8 mouse cellular contexts compared by ENCODE assay signal in the genomic region with DNA sequence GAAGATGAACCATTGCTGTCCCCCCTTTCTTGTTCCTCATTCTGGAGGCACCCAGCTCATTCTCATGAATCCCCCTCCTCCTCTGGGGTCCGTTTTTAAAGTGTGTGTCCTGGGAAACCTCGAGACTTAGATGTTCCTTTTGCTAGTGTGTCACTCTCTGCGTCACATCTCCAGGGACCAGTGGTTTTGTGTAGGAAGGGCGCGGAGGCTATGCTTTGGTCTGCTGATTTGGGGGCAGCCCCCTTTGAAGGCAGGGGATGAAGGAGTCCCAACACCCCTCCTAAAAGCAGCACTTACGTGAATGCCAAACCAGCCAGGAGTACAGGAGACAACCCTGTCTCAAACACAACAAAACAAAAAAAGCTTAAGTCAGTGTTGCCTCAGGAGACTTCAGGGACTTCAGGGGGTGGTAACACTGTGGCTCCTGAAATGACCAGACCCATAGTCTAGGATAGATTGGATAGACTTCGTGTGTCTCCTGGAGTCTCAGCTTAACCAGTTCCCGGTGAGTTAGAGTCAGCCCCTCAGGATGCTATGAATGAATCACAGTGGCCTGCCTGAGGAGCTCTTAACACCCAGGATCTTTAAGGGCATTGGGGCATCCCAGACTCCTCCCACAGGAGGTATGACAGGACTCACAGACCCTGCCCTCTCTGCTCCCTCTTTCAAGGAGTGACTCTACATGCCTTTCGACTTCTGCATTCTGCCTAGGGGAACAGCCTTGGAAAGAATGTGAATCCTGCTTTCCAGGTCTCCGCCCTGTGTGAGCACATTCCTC. TPM values are rescaled to one million over a fixed set of nuclear protein-coding genes. Genes with fewer than 3 reads are reported as not detected.
DNase-seq lines count a peak whose midpoint lies in the region; ATAC-seq and TF ChIP-seq lines count a peak whose summit lies in the region.

No protein-coding gene starts in this region.

- no peaks in the 10 kb centered on the region for H3K27me3 ChIP-seq in MEL (ENCODE audit: control insufficient read depth in 1 of 2, insufficient read depth in 2 of 2, low read length in 2 of 2)
- no peaks in the 10 kb centered on the region for H3K27me3 ChIP-seq in forebrain, postnatal 0 days (ENCODE audit: insufficient read depth, low read length)
- H3K27me3 ChIP-seq in hindbrain, embryonic 16.5 days (replicated peaks; ENCODE audit: control insufficient read depth, insufficient read depth, low read length): no peaks in the 10 kb centered on the region
- no peaks in the 10 kb centered on the region for H3K27me3 ChIP-seq in liver, embryonic 15.5 days
- no peaks in the 10 kb centered on the region for H3K27me3 ChIP-seq in neural tube, embryonic 11.5 days (ENCODE audit: control insufficient read depth, insufficient read depth, low read length)

- no peak for TF ChIP-seq POLR2A in MEL (IDR thresholded peaks at IDR 0.05; ENCODE audit: control insufficient read depth in 1 of 2, insufficient read depth in 1 of 2, low read depth in 1 of 2, low read length in 2 of 2, poor library complexity in 1 of 2)

- no peaks in the 10 kb centered on the region for H3K9me3 ChIP-seq in MEL (replicated peaks; ENCODE audit: insufficient read depth, low read length)
- no peaks in the 10 kb centered on the region for H3K9me3 ChIP-seq in forebrain, postnatal 0 days (ENCODE audit: low read length)
- no peaks in the 10 kb centered on the region for H3K9me3 ChIP-seq in hindbrain, embryonic 16.5 days (ENCODE audit: control insufficient read depth, low read length)
- H3K9me3 ChIP-seq in liver, embryonic 15.5 days (replicated peaks): no peaks in the 10 kb centered on the region
- no peaks in the 10 kb centered on the region for H3K9me3 ChIP-seq in neural tube, embryonic 11.5 days (ENCODE audit: control insufficient read depth, low read length)

- H3K79me2 ChIP-seq in MEL (ENCODE audit: control insufficient read depth, insufficient read depth, low read length, poor library complexity): peaks cover 44% of the 10 kb centered on the region

- TF ChIP-seq EP300 in MEL (IDR thresholded peaks at IDR 0.05; ENCODE audit: low read depth in 1 of 2, low read length in 2 of 2): no peak

- peak overlapping the region; percentile 86 to 97 for H3K4me3 ChIP-seq in MEL (ENCODE audit: control insufficient read depth in 1 of 2, insufficient read depth in 1 of 2, low read depth in 2 of 2, low read length in 2 of 2)
- H3K4me3 ChIP-seq in brown adipose tissue, adult 24 weeks (ENCODE audit: insufficient read depth, low read depth, low read length): peak overlapping the region; percentile 96
- H3K4me3 ChIP-seq in forebrain, postnatal 0 days (ENCODE audit: low read depth, low read length): peak overlapping the region; percentile 85
- H3K4me3 ChIP-seq in hindbrain, embryonic 16.5 days (ENCODE audit: low read length): peak overlapping the region; percentile 85
- peak overlapping the region; percentile 89 for H3K4me3 ChIP-seq in liver, embryonic 15.5 days (replicated peaks)
- peak overlapping the region; percentile 82 for H3K4me3 ChIP-seq in neural tube, embryonic 11.5 days (ENCODE audit: low read depth, low read length)

- no peak for TF ChIP-seq RAD21 in MEL (IDR thresholded peaks at IDR 0.05; ENCODE audit: low read depth, low read length)

- H3K36me3 ChIP-seq in MEL (ENCODE audit: control insufficient read depth in 1 of 2, insufficient read depth in 2 of 2, low read length in 2 of 2): peaks cover 9 to 27% of the 10 kb centered on the region in 2 experiments
- H3K36me3 ChIP-seq in forebrain, postnatal 0 days (ENCODE audit: insufficient read depth): peaks cover 23% of the 10 kb centered on the region
- peaks cover 12% of the 10 kb centered on the region for H3K36me3 ChIP-seq in hindbrain, embryonic 16.5 days (ENCODE audit: control insufficient read depth, insufficient read depth, low read length)
- peaks cover 39% of the 10 kb centered on the region for H3K36me3 ChIP-seq in liver, embryonic 15.5 days (replicated peaks)
- H3K36me3 ChIP-seq in neural tube, embryonic 11.5 days (ENCODE audit: control insufficient read depth, insufficient read depth, low read length): peaks cover 6% of the 10 kb centered on the region; the same call in 1 of the 2 replicates

- peak; percentile 86 for DNase-seq in MEL (ENCODE audit: low read depth, low spot score)
- DNase-seq in forebrain, postnatal 0 days: no peak
- peak; percentile 44 for DNase-seq in neural tube, embryonic 11.5 days (ENCODE audit: low spot score)
- peak; percentile 90 for DNase-seq in yolk sac, embryonic 10.5 days (ENCODE audit: low spot score)
- no peak for DNase-seq in frontal cortex, postnatal 36 days (ENCODE audit: low spot score in 2 of 2)

- 4% methylated on average over 10 of the region's 10 CpGs for WGBS in forebrain, postnatal 0 days
- 7% methylated on average over 10 of the region's 10 CpGs for WGBS in hindbrain, embryonic 16.5 days
- WGBS in liver, embryonic 15.5 days (ENCODE audit: insufficient replicate concordance): 9% methylated on average over 10 of the region's 10 CpGs
- WGBS in neural tube, embryonic 11.5 days: 5% methylated on average over 10 of the region's 10 CpGs

- H3K27ac ChIP-seq in MEL (ENCODE audit: control insufficient read depth, low read depth, low read length): peak overlapping the region; percentile 61
- peak overlapping the region; percentile 94 for H3K27ac ChIP-seq in brown adipose tissue, adult 24 weeks (replicated peaks; ENCODE audit: low read depth, low read length)
- H3K27ac ChIP-seq in forebrain, postnatal 0 days (ENCODE audit: low read depth, low read length): no peak overlapping the region
- no peak overlapping the region for H3K27ac ChIP-seq in hindbrain, embryonic 16.5 days (ENCODE audit: low read depth, low read length)
- H3K27ac ChIP-seq in liver, embryonic 15.5 days (replicated peaks): peak overlapping the region; percentile 94
- H3K27ac ChIP-seq in neural tube, embryonic 11.5 days (ENCODE audit: low read depth, low read length): no peak overlapping the region; the same call in 1 of the 2 replicates

- H3K4me1 ChIP-seq in MEL (ENCODE audit: control insufficient read depth in 1 of 2, insufficient read depth in 2 of 2, low read length in 2 of 2): peaks cover 12 to 34% of the 10 kb centered on the region in 2 experiments
- H3K4me1 ChIP-seq in brown adipose tissue, adult 24 weeks (ENCODE audit: control insufficient read depth, insufficient read depth, insufficient read length, low read length): peaks cover 22% of the 10 kb centered on the region; the same call in 1 of the 2 replicates
- peaks cover 28% of the 10 kb centered on the region for H3K4me1 ChIP-seq in forebrain, postnatal 0 days (ENCODE audit: insufficient read depth)
- peaks cover 31% of the 10 kb centered on the region for H3K4me1 ChIP-seq in hindbrain, embryonic 16.5 days (ENCODE audit: control insufficient read depth, insufficient read depth, low read depth, low read length)
- H3K4me1 ChIP-seq in liver, embryonic 15.5 days (replicated peaks): peaks cover 91% of the 10 kb centered on the region
- peaks cover 29% of the 10 kb centered on the region for H3K4me1 ChIP-seq in neural tube, embryonic 11.5 days (ENCODE audit: control insufficient read depth, insufficient read depth, low read length)

- peak overlapping the region; percentile 96 for H3K4me2 ChIP-seq in forebrain, postnatal 0 days (ENCODE audit: low read depth)
- H3K4me2 ChIP-seq in hindbrain, embryonic 16.5 days (ENCODE audit: low read length): peak overlapping the region; percentile 99
- H3K4me2 ChIP-seq in liver, embryonic 15.5 days: peak overlapping the region; percentile 99
- peak overlapping the region; percentile 97 for H3K4me2 ChIP-seq in neural tube, embryonic 11.5 days (ENCODE audit: low read depth)

- H3K9ac ChIP-seq in MEL (ENCODE audit: control insufficient read depth, low read depth, low read length, poor library complexity, severe bottlenecking): peak overlapping the region; percentile 94
- H3K9ac ChIP-seq in forebrain, postnatal 0 days: peak overlapping the region; percentile 77
- peak overlapping the region; percentile 77 for H3K9ac ChIP-seq in hindbrain, embryonic 16.5 days (ENCODE audit: low read depth, low read length)
- H3K9ac ChIP-seq in liver, embryonic 15.5 days: peak overlapping the region; percentile 90
- peak overlapping the region; percentile 86 for H3K9ac ChIP-seq in neural tube, embryonic 11.5 days (ENCODE audit: low read length)

- ATAC-seq in forebrain, postnatal 0 days: no peak
- ATAC-seq in hindbrain, embryonic 16.5 days: no peak
- peak; percentile 13 for ATAC-seq in liver, embryonic 15.5 days (ENCODE audit: insufficient read depth)
- ATAC-seq in neural tube, embryonic 11.5 days (ENCODE audit: insufficient read depth, low FRiP score, low TSS enrichment): no peak

- no peak for TF ChIP-seq CTCF in MEL (IDR thresholded peaks at IDR 0.05 in 2 of 3, conservative IDR thresholded peaks at IDR 0.05 in 1 of 3; ENCODE audit: control insufficient read depth in 1 of 3, insufficient read depth in 1 of 3, low read depth in 2 of 3, low read length in 3 of 3, poor library complexity in 1 of 3, severe bottlenecking in 1 of 3)
- TF ChIP-seq CTCF in forebrain, postnatal 0 days (IDR thresholded peaks at IDR 0.05; ENCODE audit: low read depth): no peak

RNA-seq across cellular contexts. Expression of gene Ehd1, which starts 1.3 kb away (rescaled TPM):
- total RNA-seq in MEL (2012; rRNA removed): 57.8 and 65.9 TPM in 2 replicates
- polyA plus RNA-seq in MEL (2012; ENCODE audit: insufficient read depth in 1 of 2, insufficient read length in 2 of 2, low read depth in 1 of 2, low replicate concordance in 2 of 2, missing spikeins in 1 of 2): 100 to 1,000 TPM in 1 of 2 experiments, not detected in 1; 105 TPM
- polyA plus RNA-seq in brown adipose tissue, adult 24 weeks (2012; ENCODE audit: insufficient read depth, insufficient read length, missing spikeins): 39.6 and 42.8 TPM in 2 replicates
- 91.9 and 120 TPM in 2 replicates for total RNA-seq in forebrain, postnatal 0 days (2014; rRNA removed)
- polyA plus RNA-seq in forebrain, postnatal 0 days (2015; fragmentation: Nextera tagmentation; extraction: Ambion mirVana): 69.9 and 75.4 TPM in 2 replicates
- 105 and 113 TPM in 2 replicates for polyA plus RNA-seq in hindbrain, embryonic 16.5 days (2015; fragmentation: Nextera tagmentation; extraction: Ambion mirVana)
- polyA plus RNA-seq in liver, embryonic 15.5 days (2015; fragmentation: Nextera tagmentation; extraction: Ambion mirVana): 64.0 and 69.3 TPM in 2 replicates
- polyA plus RNA-seq in neural tube, embryonic 11.5 days (2014; fragmentation: Nextera tagmentation; extraction: Ambion mirVana): 71.9 and 82.2 TPM in 2 replicates

RNA-seq across cellular contexts. Expression of gene Cdc42bpg, which starts 28.4 kb away (rescaled TPM):
- 2.0 and 2.6 TPM in 2 replicates for total RNA-seq in MEL (2012; rRNA removed)
- polyA plus RNA-seq in MEL (2012; ENCODE audit: insufficient read depth in 1 of 2, insufficient read length in 2 of 2, low read depth in 1 of 2, low replicate concordance in 2 of 2, missing spikeins in 1 of 2): 1 to 10 TPM in 1 of 2 experiments, not detected in 1; 4.5 TPM
- polyA plus RNA-seq in brown adipose tissue, adult 24 weeks (2012; ENCODE audit: insufficient read depth, insufficient read length, missing spikeins): 2.5 and 2.8 TPM in 2 replicates
- total RNA-seq in forebrain, postnatal 0 days (2014; rRNA removed): 3.1 and 4.7 TPM in 2 replicates
- polyA plus RNA-seq in forebrain, postnatal 0 days (2015; fragmentation: Nextera tagmentation; extraction: Ambion mirVana): 0.11 and 0.23 TPM in 2 replicates
- 0.26 and 0.31 TPM in 2 replicates for polyA plus RNA-seq in hindbrain, embryonic 16.5 days (2015; fragmentation: Nextera tagmentation; extraction: Ambion mirVana)
- polyA plus RNA-seq in liver, embryonic 15.5 days (2015; fragmentation: Nextera tagmentation; extraction: Ambion mirVana): 0.21 and 0.38 TPM in 2 replicates
- polyA plus RNA-seq in neural tube, embryonic 11.5 days (2014; fragmentation: Nextera tagmentation; extraction: Ambion mirVana): 0.42 and 0.58 TPM in 2 replicates

RNA-seq across cellular contexts. Expression of gene Atg2a, which starts 36.4 kb away (rescaled TPM):
- 7.9 and 10.6 TPM in 2 replicates for total RNA-seq in MEL (2012; rRNA removed)
- polyA plus RNA-seq in MEL (2012; ENCODE audit: insufficient read depth in 1 of 2, insufficient read length in 2 of 2, low read depth in 1 of 2, low replicate concordance in 2 of 2, missing spikeins in 1 of 2): 10 to 100 TPM in 1 of 2 experiments, not detected in 1; 21.7 TPM
- 9.6 and 9.9 TPM in 2 replicates for polyA plus RNA-seq in brown adipose tissue, adult 24 weeks (2012; ENCODE audit: insufficient read depth, insufficient read length, missing spikeins)
- 21.0 and 26.7 TPM in 2 replicates for total RNA-seq in forebrain, postnatal 0 days (2014; rRNA removed)
- polyA plus RNA-seq in forebrain, postnatal 0 days (2015; fragmentation: Nextera tagmentation; extraction: Ambion mirVana): 5.9 and 7.6 TPM in 2 replicates
- 11.7 and 16.7 TPM in 2 replicates for polyA plus RNA-seq in hindbrain, embryonic 16.5 days (2015; fragmentation: Nextera tagmentation; extraction: Ambion mirVana)
- polyA plus RNA-seq in liver, embryonic 15.5 days (2015; fragmentation: Nextera tagmentation; extraction: Ambion mirVana): 4.7 and 5.8 TPM in 2 replicates
- 13.3 and 13.8 TPM in 2 replicates for polyA plus RNA-seq in neural tube, embryonic 11.5 days (2014; fragmentation: Nextera tagmentation; extraction: Ambion mirVana)

RNA-seq across cellular contexts. Expression of gene Ppp2r5b, which starts 42.2 kb away (rescaled TPM):
- 10.4 and 14.7 TPM in 2 replicates for total RNA-seq in MEL (2012; rRNA removed)
- polyA plus RNA-seq in MEL (2012; ENCODE audit: insufficient read depth in 1 of 2, insufficient read length in 2 of 2, low read depth in 1 of 2, low replicate concordance in 2 of 2, missing spikeins in 1 of 2): 10 to 100 TPM in 1 of 2 experiments, not detected in 1; 15.6 TPM
- 33.0 and 41.3 TPM in 2 replicates for polyA plus RNA-seq in brown adipose tissue, adult 24 weeks (2012; ENCODE audit: insufficient read depth, insufficient read length, missing spikeins)
- 196 and 203 TPM in 2 replicates for total RNA-seq in forebrain, postnatal 0 days (2014; rRNA removed)
- 144 and 159 TPM in 2 replicates for polyA plus RNA-seq in forebrain, postnatal 0 days (2015; fragmentation: Nextera tagmentation; extraction: Ambion mirVana)
- polyA plus RNA-seq in hindbrain, embryonic 16.5 days (2015; fragmentation: Nextera tagmentation; extraction: Ambion mirVana): 161 and 167 TPM in 2 replicates
- polyA plus RNA-seq in liver, embryonic 15.5 days (2015; fragmentation: Nextera tagmentation; extraction: Ambion mirVana): 3.3 and 5.0 TPM in 2 replicates
- 47.4 and 61.2 TPM in 2 replicates for polyA plus RNA-seq in neural tube, embryonic 11.5 days (2014; fragmentation: Nextera tagmentation; extraction: Ambion mirVana)

RNA-seq across cellular contexts. Expression of gene Gpha2, which starts 51.7 kb away (rescaled TPM):
- not detected in 2 replicates for total RNA-seq in MEL (2012; rRNA removed)
- polyA plus RNA-seq in MEL (2012; ENCODE audit: insufficient read depth in 1 of 2, insufficient read length in 2 of 2, low read depth in 1 of 2, low replicate concordance in 2 of 2, missing spikeins in 1 of 2): under 1 TPM in 1 of 2 experiments, not detected in 1; 0.19 TPM
- not detected in 2 replicates for polyA plus RNA-seq in brown adipose tissue, adult 24 weeks (2012; ENCODE audit: insufficient read depth, insufficient read length, missing spikeins)
- total RNA-seq in forebrain, postnatal 0 days (2014; rRNA removed): not detected in 2 replicates
- polyA plus RNA-seq in forebrain, postnatal 0 days (2015; fragmentation: Nextera tagmentation; extraction: Ambion mirVana): 0.50 TPM in 1 of 2 replicates, not detected in the other
- polyA plus RNA-seq in hindbrain, embryonic 16.5 days (2015; fragmentation: Nextera tagmentation; extraction: Ambion mirVana): not detected in 2 replicates
- 0.15 and 0.28 TPM in 2 replicates for polyA plus RNA-seq in liver, embryonic 15.5 days (2015; fragmentation: Nextera tagmentation; extraction: Ambion mirVana)
- 0.44 and 0.87 TPM in 2 replicates for polyA plus RNA-seq in neural tube, embryonic 11.5 days (2014; fragmentation: Nextera tagmentation; extraction: Ambion mirVana)

Comparison
In these comparisons a context has a peak if more than half of its experiments do, and no peak if none do; other contexts are left out.
1. DNase-seq: peak in MEL (single experiment), neural tube, embryonic 11.5 days (single experiment) and yolk sac, embryonic 10.5 days (single experiment); none in forebrain, postnatal 0 days (single experiment) and frontal cortex, postnatal 36 days (0 of 2).
2. H3K27ac ChIP-seq: peak in MEL (single experiment), brown adipose tissue, adult 24 weeks (single experiment) and liver, embryonic 15.5 days (single experiment); none in forebrain, postnatal 0 days (single experiment), hindbrain, embryonic 16.5 days (single experiment) and neural tube, embryonic 11.5 days (single experiment).
3. Peak in every context shown above with its lines, with median percentiles within 50 percentile points of each other: H3K4me3 ChIP-seq, H3K9ac ChIP-seq and H3K4me2 ChIP-seq.